ENCODE assay signal across 8 mouse cellular contexts in genomic region chr9:56635498-56636121, GRCm38 (mm10).
DNase-seq lines count a peak whose midpoint lies in the region; ATAC-seq and TF ChIP-seq lines count a peak whose summit lies in the region.

No protein-coding gene starts in this region.

- H3K27ac ChIP-seq in ES-E14 (ENCODE audit: insufficient read depth, low read depth, low read length, poor library complexity, severe bottlenecking): no peak overlapping the region
- peak overlapping the region; percentile 50 for H3K27ac ChIP-seq in embryonic facial prominence, embryonic 12.5 days
- H3K27ac ChIP-seq in heart, embryonic 14.5 days (replicated peaks in 1 of 2; ENCODE audit: control insufficient read depth in 1 of 2, insufficient read depth in 1 of 2, low read depth in 2 of 2, low read length in 2 of 2): no peak overlapping the region
- no peak overlapping the region for H3K27ac ChIP-seq in liver, embryonic 16.5 days (ENCODE audit: low read length)

- peak; percentile 59 for ATAC-seq in embryonic facial prominence, embryonic 12.5 days (ENCODE audit: insufficient number of reproducible peaks, insufficient read depth, low FRiP score, low TSS enrichment)
- peak; percentile 36; the same call in 1 of the 2 replicates for ATAC-seq in heart, embryonic 14.5 days (ENCODE audit: insufficient number of reproducible peaks, insufficient read depth, low FRiP score, low read depth)
- ATAC-seq in liver, embryonic 16.5 days (ENCODE audit: low read depth): peak; percentile 24; the same call in 1 of the 2 replicates

- H3K4me1 ChIP-seq in ES-E14 (ENCODE audit: control insufficient read depth in 2 of 2, insufficient read depth in 2 of 2, low read length in 2 of 2, poor library complexity in 1 of 2): peaks cover 0 to 8% of the 10 kb centered on the region in 2 experiments; a peak in 1 of 4 replicates
- H3K4me1 ChIP-seq in embryonic facial prominence, embryonic 12.5 days: peaks cover 22% of the 10 kb centered on the region
- H3K4me1 ChIP-seq in heart, embryonic 14.5 days (ENCODE audit: control insufficient read depth in 2 of 2, insufficient read depth in 2 of 2, low read length in 2 of 2): peaks cover 10 to 25% of the 10 kb centered on the region in 2 experiments
- H3K4me1 ChIP-seq in liver, embryonic 16.5 days (ENCODE audit: control insufficient read depth, low read depth, low read length): no peaks in the 10 kb centered on the region; the same call in 1 of the 2 replicates

- H3K27me3 ChIP-seq in embryonic facial prominence, embryonic 12.5 days: peaks cover 64% of the 10 kb centered on the region
- peaks cover 63% of the 10 kb centered on the region for H3K27me3 ChIP-seq in heart, embryonic 14.5 days (ENCODE audit: control insufficient read depth, insufficient read depth, low read length)
- peaks cover 59% of the 10 kb centered on the region for H3K27me3 ChIP-seq in liver, embryonic 16.5 days (ENCODE audit: control insufficient read depth, insufficient read depth, low read depth, low read length)

- 1% methylated on average over 65 of the region's 68 CpGs for WGBS in embryonic facial prominence, embryonic 12.5 days
- under 1% methylated on average over 49 of the region's 68 CpGs for WGBS in heart, embryonic 14.5 days
- 1% methylated on average over 50 of the region's 68 CpGs for WGBS in liver, embryonic 16.5 days (ENCODE audit: insufficient replicate concordance)

- H3K4me3 ChIP-seq in ES-E14 (ENCODE audit: insufficient read depth in 1 of 2, low read depth in 1 of 2, low read length in 2 of 2, poor library complexity in 1 of 2, severe bottlenecking in 1 of 2): peak overlapping the region; percentile 61 to 85
- peak overlapping the region; percentile 69 for H3K4me3 ChIP-seq in embryonic facial prominence, embryonic 12.5 days
- peak overlapping the region; percentile 63 to 67 for H3K4me3 ChIP-seq in heart, embryonic 14.5 days (ENCODE audit: control insufficient read depth in 1 of 2, insufficient read depth in 1 of 2, low read depth in 1 of 2, low read length in 2 of 2)
- peak overlapping the region; percentile 48 for H3K4me3 ChIP-seq in liver, embryonic 16.5 days (ENCODE audit: low read depth, low read length)

- H3K9me3 ChIP-seq in ES-E14 (ENCODE audit: control insufficient read depth, insufficient read depth, low read depth, low read length): no peaks in the 10 kb centered on the region
- H3K9me3 ChIP-seq in embryonic facial prominence, embryonic 12.5 days: no peaks in the 10 kb centered on the region
- H3K9me3 ChIP-seq in heart, embryonic 14.5 days (ENCODE audit: control insufficient read depth, low read length): no peaks in the 10 kb centered on the region
- no peaks in the 10 kb centered on the region for H3K9me3 ChIP-seq in liver, embryonic 16.5 days (replicated peaks; ENCODE audit: control insufficient read depth, low read length)

- H3K4me2 ChIP-seq in embryonic facial prominence, embryonic 12.5 days (replicated peaks): peak overlapping the region; percentile 99
- peak overlapping the region; percentile 96 for H3K4me2 ChIP-seq in heart, embryonic 14.5 days (ENCODE audit: low read length)
- H3K4me2 ChIP-seq in liver, embryonic 16.5 days (ENCODE audit: low read depth, low read length): peak overlapping the region; percentile 60

- peak overlapping the region; percentile 73 for H3K9ac ChIP-seq in ES-E14 (ENCODE audit: insufficient read depth, low read depth, low read length, poor library complexity, severe bottlenecking)
- H3K9ac ChIP-seq in embryonic facial prominence, embryonic 12.5 days: peak overlapping the region; percentile 75
- H3K9ac ChIP-seq in heart, embryonic 14.5 days (ENCODE audit: low read length): peak overlapping the region; percentile 73
- no peak overlapping the region for H3K9ac ChIP-seq in liver, embryonic 16.5 days (ENCODE audit: low read depth, low read length)

- no peak for DNase-seq in ES-E14 (ENCODE audit: low read depth, low spot score)
- peak; percentile 69 for DNase-seq in adrenal gland, postnatal 10 days
- peak; percentile 46 to 62 for DNase-seq in kidney, postnatal 4 days
- peak; percentile 72 for DNase-seq in right cerebral cortex, postnatal 25 days
- no peak for DNase-seq in T-cell, adult 2 months (ENCODE audit: low spot score)

- no peaks in the 10 kb centered on the region for H3K36me3 ChIP-seq in ES-E14 (ENCODE audit: control insufficient read depth, insufficient read depth, low read length, poor library complexity, severe bottlenecking)
- H3K36me3 ChIP-seq in embryonic facial prominence, embryonic 12.5 days: no peaks in the 10 kb centered on the region
- no peaks in the 10 kb centered on the region for H3K36me3 ChIP-seq in heart, embryonic 14.5 days (ENCODE audit: control insufficient read depth, insufficient read depth, low read length)
- H3K36me3 ChIP-seq in liver, embryonic 16.5 days (ENCODE audit: control insufficient read depth, insufficient read depth): no peaks in the 10 kb centered on the region

- in situ Hi-C loops in ES-E14 (cut with MboI; ENCODE audit: low sequenced_read_pairs in 2 of 2, unreplicated experiment in 2 of 2): no loop called here

TF ChIP-seq in ES-E14, 5 proteins besides CTCF, POLR2A, EP300 and RAD21:
- no peak for TF ChIP-seq MAFK (IDR thresholded peaks at IDR 0.05; ENCODE audit: insufficient read depth, low read depth, low read length)
- no peak for TF ChIP-seq ZC3H11A (IDR thresholded peaks at IDR 0.05; ENCODE audit: borderline replicate concordance, low read depth, low read length)
- no peak for TF ChIP-seq CHD2 (IDR thresholded peaks at IDR 0.05; ENCODE audit: low read depth, low read length)
- no peak for TF ChIP-seq ZNF384 (IDR thresholded peaks at IDR 0.05; ENCODE audit: low read depth, low read length)
- no peak for TF ChIP-seq HCFC1 (IDR thresholded peaks at IDR 0.05; ENCODE audit: borderline replicate concordance, insufficient read depth, low read length)

Comparison
In these comparisons a context has a peak if more than half of its experiments do, and no peak if none do; other contexts are left out.
1. DNase-seq: peak in adrenal gland, postnatal 10 days (single experiment), kidney, postnatal 4 days (2 of 2) and right cerebral cortex, postnatal 25 days (single experiment); none in ES-E14 (single experiment) and T-cell, adult 2 months (single experiment).
2. Peak in every context shown above with its lines, with median percentiles within 50 percentile points of each other: H3K4me3 ChIP-seq, ATAC-seq and H3K4me2 ChIP-seq.